Mouse (Mus musculus): ENCODE results near the gene Pparg. TPM values are rescaled to one million over a fixed set of nuclear protein-coding genes. Genes with fewer than 3 reads are reported as not detected.

Pparg gene
- polyA plus RNA-seq, 1 experiment from 2014 or later = 0.51 TPM

DNA sequence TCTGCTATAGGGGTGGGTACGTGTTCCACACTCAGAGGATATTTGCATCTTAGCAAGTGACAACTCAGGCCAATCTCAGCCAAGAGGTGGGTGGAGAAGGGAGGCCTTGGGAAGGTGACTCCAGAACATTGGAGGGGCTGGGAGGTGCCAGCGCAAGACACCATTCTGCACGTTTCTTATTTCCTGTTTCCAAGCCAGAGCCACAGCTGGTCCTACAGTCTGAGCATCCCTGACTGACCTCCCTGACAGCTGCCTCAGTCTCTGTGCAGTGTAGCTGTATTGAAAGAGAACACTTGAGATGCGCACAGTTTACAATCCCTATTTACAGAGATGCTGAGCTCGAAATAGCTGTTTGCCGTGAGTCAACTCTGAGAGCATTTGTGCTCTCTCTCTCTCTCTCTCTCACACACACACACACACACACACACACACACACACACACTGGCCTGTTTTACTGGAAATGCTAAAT is 38.8 kb upstream of the Pparg start:
- H3K36me3 ChIP-seq (replicated peaks; ENCODE audit: control insufficient read depth, insufficient read depth) = no peaks in the 10 kb centered on the region
- H3K4me3 ChIP-seq (replicated peaks; ENCODE audit: low read length) = no peak overlapping the region
- no peaks in the 10 kb centered on the region for H3K9me3 ChIP-seq (ENCODE audit: control insufficient read depth, low read length)
- H3K27me3 ChIP-seq (ENCODE audit: control insufficient read depth, insufficient read depth, low read length) = no peaks in the 10 kb centered on the region
- no peak for DNase-seq (ENCODE audit: low spot score)
- no peak overlapping the region for H3K4me2 ChIP-seq (replicated peaks)
- H3K4me1 ChIP-seq (replicated peaks; ENCODE audit: control insufficient read depth, insufficient read depth, low read length) = no peaks in the 10 kb centered on the region
- H3K27ac ChIP-seq = no peak overlapping the region
- H3K9ac ChIP-seq = no peak overlapping the region
- 74% methylated on average over 6 of the region's 6 CpGs for WGBS
- no peak for ATAC-seq (ENCODE audit: low FRiP score)

DNA sequence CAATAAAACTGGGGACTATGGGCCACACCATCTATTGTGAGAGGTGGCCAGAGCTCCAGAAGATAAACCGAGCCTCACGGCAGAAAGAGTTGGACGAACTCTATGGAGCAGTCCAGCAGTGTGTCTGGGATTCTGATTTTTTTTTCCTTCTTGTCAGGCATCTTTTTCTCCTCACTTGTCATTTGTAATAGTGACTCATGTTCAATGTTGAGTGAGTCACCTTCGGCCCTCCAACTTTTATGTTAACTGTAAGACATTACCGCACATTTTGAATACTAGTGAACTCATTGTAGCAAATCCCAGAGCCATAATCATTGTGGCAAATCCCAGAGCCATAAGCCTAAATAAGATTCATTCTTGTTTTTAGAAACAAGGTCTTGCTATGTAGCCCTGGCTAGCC is 37.8 kb upstream of the Pparg start:
- Histone ChIP-seq H3K27ac (no peak overlapping the region), H3K27me3 (ENCODE audit: control insufficient read depth, insufficient read depth, low read length) (no peaks in the 10 kb centered on the region), H3K4me3 (replicated peaks; ENCODE audit: low read length) (no peak overlapping the region), H3K9ac (no peak overlapping the region), H3K36me3 (replicated peaks; ENCODE audit: control insufficient read depth, insufficient read depth) (no peaks in the 10 kb centered on the region), H3K9me3 (ENCODE audit: control insufficient read depth, low read length) (peaks cover 4% of the 10 kb centered on the region), H3K4me1 (replicated peaks; ENCODE audit: control insufficient read depth, insufficient read depth, low read length) (no peaks in the 10 kb centered on the region), H3K4me2 (replicated peaks) (no peak overlapping the region)
- ATAC-seq (ENCODE audit: low FRiP score) = no peak
- 96% methylated on average over 5 of the region's 5 CpGs for WGBS
- DNase-seq (ENCODE audit: low spot score) = no peak

DNA sequence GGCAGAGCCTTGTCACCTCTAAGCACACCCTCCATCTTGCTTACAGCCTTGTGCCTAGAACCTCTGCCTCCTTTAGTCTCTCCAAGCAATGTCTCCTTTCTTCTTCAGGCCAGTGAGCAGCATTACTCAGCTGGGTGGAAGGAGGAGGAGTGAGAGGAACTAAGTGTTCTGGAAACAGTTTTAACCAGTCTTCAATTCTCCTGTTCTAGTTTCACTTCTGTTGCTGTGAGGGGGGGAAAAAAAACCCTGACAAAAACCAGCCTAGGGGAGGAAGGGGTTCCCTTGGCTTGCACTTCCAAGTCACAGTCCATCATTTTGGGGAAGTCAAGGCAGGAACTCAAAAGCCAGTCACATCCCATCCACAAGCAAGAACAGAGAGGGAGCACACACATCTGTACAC is 29.8 kb upstream of the Pparg start:
- Histone ChIP-seq H3K4me2 (replicated peaks) (no peak overlapping the region), H3K9ac (no peak overlapping the region), H3K4me1 (replicated peaks; ENCODE audit: control insufficient read depth, insufficient read depth, low read length) (no peaks in the 10 kb centered on the region), H3K27ac (no peak overlapping the region), H3K9me3 (ENCODE audit: control insufficient read depth, low read length) (peaks cover 4% of the 10 kb centered on the region), H3K27me3 (ENCODE audit: control insufficient read depth, insufficient read depth, low read length) (no peaks in the 10 kb centered on the region), H3K36me3 (replicated peaks; ENCODE audit: control insufficient read depth, insufficient read depth) (no peaks in the 10 kb centered on the region), H3K4me3 (replicated peaks; ENCODE audit: low read length) (no peak overlapping the region)
- DNase-seq (ENCODE audit: low spot score) (no peak), ATAC-seq (ENCODE audit: low FRiP score) (no peak)

DNA sequence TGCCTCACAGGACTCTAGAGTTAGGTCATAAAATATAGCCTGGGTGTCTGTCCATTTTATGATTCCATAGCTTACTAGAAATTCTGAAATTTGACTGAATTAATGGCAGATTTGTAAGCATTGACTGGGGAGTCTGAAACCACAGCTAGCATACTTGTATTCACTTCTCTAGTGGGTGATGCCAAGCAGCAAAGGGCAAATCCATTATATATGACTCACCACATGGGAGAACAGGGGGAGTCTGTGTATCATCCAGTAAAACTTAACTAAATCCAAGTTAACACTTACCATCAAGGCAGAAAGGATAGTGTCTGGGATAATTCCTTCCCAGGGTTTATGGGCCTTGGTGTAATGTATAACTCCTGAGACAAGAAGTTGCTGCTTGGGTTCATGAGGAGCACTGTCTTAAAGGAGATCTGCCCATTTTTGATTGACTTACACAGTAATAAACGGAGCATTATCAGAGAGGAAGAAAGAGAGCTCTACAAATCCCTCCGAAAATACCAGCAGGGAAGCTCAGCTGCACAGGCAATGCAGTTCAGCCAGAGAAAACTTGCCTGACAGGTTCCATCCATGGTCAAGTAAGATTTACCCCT is 27.6 kb upstream of the Pparg start:
- Histone ChIP-seq H3K36me3 (replicated peaks; ENCODE audit: control insufficient read depth, insufficient read depth) (no peaks in the 10 kb centered on the region), H3K4me1 (replicated peaks; ENCODE audit: control insufficient read depth, insufficient read depth, low read length) (no peaks in the 10 kb centered on the region), H3K4me3 (replicated peaks; ENCODE audit: low read length) (no peak overlapping the region), H3K27ac (no peak overlapping the region), H3K4me2 (replicated peaks) (no peak overlapping the region), H3K9me3 (ENCODE audit: control insufficient read depth, low read length) (no peaks in the 10 kb centered on the region), H3K9ac (no peak overlapping the region), H3K27me3 (ENCODE audit: control insufficient read depth, insufficient read depth, low read length) (no peaks in the 10 kb centered on the region)
- WGBS = 56% methylated on average over 2 of the region's 2 CpGs
- DNase-seq (ENCODE audit: low spot score) (no peak), ATAC-seq (ENCODE audit: low FRiP score) (no peak)

DNA sequence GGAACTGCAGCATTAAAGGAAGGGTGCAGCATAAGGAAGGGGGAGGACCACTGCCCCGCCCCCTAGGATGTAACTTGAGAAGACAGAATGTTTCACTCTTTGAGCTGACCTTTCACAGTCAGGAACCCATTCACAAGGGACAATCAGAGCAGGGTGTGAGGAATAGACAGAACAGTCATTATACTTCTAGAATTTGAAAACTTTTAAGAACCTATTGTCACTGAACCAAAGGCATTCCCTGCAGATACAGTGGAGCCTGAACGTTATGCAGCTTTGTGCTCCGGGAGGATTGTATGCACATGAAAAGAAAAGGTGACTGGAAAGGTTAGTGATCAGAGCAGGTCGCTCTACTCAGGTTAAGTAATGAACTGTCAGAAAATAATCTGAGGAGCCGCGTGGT is 25.2 kb upstream of the Pparg start:
- H3K9ac ChIP-seq = no peak overlapping the region
- H3K4me3 ChIP-seq (replicated peaks; ENCODE audit: low read length) = no peak overlapping the region
- no peaks in the 10 kb centered on the region for H3K4me1 ChIP-seq (replicated peaks; ENCODE audit: control insufficient read depth, insufficient read depth, low read length)
- no peak for DNase-seq (ENCODE audit: low spot score)
- no peak overlapping the region for H3K4me2 ChIP-seq (replicated peaks)
- H3K9me3 ChIP-seq (ENCODE audit: control insufficient read depth, low read length) = no peaks in the 10 kb centered on the region
- no peak overlapping the region for H3K27ac ChIP-seq
- H3K36me3 ChIP-seq (replicated peaks; ENCODE audit: control insufficient read depth, insufficient read depth) = no peaks in the 10 kb centered on the region
- no peaks in the 10 kb centered on the region for H3K27me3 ChIP-seq (ENCODE audit: control insufficient read depth, insufficient read depth, low read length)
- WGBS = 33% methylated on average over 6 of the region's 6 CpGs
- ATAC-seq (ENCODE audit: low FRiP score) = no peak

DNA sequence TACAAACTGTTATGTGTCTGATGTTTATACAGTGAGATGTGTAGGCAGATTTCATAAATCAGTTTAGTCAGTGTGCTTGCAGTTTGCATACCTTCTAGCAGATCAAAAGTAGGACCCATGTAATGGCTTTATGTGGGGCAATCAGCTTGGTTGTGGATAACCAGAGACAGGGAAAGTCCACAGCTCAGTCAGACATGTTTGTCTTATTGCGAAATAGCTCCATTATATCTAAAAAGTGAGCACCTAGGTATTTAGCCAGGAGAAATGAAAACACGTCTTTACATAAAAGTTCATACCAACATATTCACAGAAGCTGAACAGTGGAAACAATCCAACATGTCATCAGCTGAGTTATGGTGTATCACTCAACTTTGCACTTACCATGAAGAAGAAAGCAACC is 20.7 kb upstream of the Pparg start:
- WGBS = 97% methylated on average over 2 of the region's 2 CpGs

DNA sequence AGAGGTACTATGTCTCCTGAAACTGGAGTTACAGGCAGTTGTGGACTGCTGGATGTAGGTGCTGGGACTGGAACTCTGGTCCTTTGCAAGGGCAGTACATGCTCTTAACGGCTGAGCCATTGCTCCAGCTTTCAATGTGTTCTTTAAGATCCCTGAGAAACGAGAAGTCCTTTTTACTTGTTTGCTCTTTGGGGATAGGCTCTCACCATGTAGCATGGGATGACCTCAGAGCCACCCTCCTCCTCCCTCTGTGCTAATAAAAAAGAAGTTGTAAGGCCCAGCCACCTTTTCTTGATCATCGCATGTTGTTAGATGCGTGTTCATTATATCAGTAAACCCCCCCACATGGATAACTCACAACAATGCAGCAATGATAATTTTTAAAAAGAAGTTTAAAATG is 17.7 kb upstream of the Pparg start:
- no peak for ATAC-seq (ENCODE audit: low FRiP score)
- no peak overlapping the region for H3K4me3 ChIP-seq (replicated peaks; ENCODE audit: low read length)
- no peak overlapping the region for H3K9ac ChIP-seq
- DNase-seq (ENCODE audit: low spot score) = no peak
- no peaks in the 10 kb centered on the region for H3K4me1 ChIP-seq (replicated peaks; ENCODE audit: control insufficient read depth, insufficient read depth, low read length)
- no peaks in the 10 kb centered on the region for H3K27me3 ChIP-seq (ENCODE audit: control insufficient read depth, insufficient read depth, low read length)
- WGBS = 77% methylated on average over 4 of the region's 4 CpGs
- H3K4me2 ChIP-seq (replicated peaks) = no peak overlapping the region
- H3K36me3 ChIP-seq (replicated peaks; ENCODE audit: control insufficient read depth, insufficient read depth) = no peaks in the 10 kb centered on the region
- H3K9me3 ChIP-seq (ENCODE audit: control insufficient read depth, low read length) = no peaks in the 10 kb centered on the region
- no peak overlapping the region for H3K27ac ChIP-seq

More for the DNA sequence above, 20.7 kb upstream of the Pparg start:
- Histone ChIP-seq H3K27me3 (ENCODE audit: control insufficient read depth, insufficient read depth, low read length) (no peaks in the 10 kb centered on the region), H3K4me2 (replicated peaks) (no peak overlapping the region), H3K27ac (no peak overlapping the region), H3K4me3 (replicated peaks; ENCODE audit: low read length) (no peak overlapping the region), H3K4me1 (replicated peaks; ENCODE audit: control insufficient read depth, insufficient read depth, low read length) (no peaks in the 10 kb centered on the region), H3K9me3 (ENCODE audit: control insufficient read depth, low read length) (no peaks in the 10 kb centered on the region), H3K9ac (no peak overlapping the region), H3K36me3 (replicated peaks; ENCODE audit: control insufficient read depth, insufficient read depth) (no peaks in the 10 kb centered on the region)
- no peak for DNase-seq (ENCODE audit: low spot score)
- ATAC-seq (ENCODE audit: low FRiP score) = no peak

DNA sequence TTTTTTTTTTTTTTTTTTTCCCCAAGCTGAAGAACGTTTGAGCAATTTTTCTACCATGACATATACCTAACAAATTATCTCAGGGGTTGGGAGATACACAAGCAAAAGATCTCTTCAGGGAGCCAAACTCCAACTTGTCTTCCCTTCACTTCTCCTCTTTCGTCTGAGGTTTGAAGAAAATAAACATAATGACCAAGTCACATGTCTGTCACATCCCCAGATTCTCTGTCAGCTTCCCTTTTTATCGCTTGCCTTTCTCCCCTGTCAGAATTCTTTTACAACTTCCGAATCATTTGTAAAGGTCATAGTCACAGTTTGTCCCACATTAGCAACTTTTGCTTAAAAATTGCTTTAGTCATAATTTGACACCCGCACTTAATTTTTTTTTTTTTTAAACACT is 17.2 kb upstream of the Pparg start:
- no peak for ATAC-seq (ENCODE audit: low FRiP score)
- no peak overlapping the region for H3K4me3 ChIP-seq (replicated peaks; ENCODE audit: low read length)
- no peak for DNase-seq (ENCODE audit: low spot score)

DNA sequence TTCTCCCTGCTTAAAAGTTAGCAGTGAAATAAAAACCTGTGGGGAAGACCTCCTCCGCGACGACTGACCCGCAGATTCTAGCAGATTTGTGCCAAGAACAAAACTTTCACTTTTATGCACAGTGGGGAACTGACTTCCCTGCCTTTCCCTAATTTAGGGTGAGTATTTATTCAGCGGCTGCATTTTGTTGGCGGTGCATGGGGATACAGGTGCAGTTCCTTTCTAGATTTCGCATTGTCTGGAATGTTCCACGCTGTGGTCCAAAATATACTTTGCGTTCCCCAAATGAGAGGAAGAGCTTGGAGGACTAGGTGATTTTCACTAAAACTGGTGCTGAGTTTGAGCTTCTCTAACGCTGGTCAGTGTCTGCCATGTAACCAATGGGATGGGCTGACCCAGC is 16.6 kb upstream of the Pparg start:
- no peak overlapping the region for H3K4me3 ChIP-seq (replicated peaks; ENCODE audit: low read length)
- H3K27ac ChIP-seq = no peak overlapping the region
- no peaks in the 10 kb centered on the region for H3K9me3 ChIP-seq (ENCODE audit: control insufficient read depth, low read length)
- H3K4me1 ChIP-seq (replicated peaks; ENCODE audit: control insufficient read depth, insufficient read depth, low read length) = no peaks in the 10 kb centered on the region
- H3K4me2 ChIP-seq (replicated peaks) = no peak overlapping the region
- 38% methylated on average over 10 of the region's 10 CpGs for whole genome bisulfite sequencing
- no peak overlapping the region for H3K9ac ChIP-seq
- H3K36me3 ChIP-seq (replicated peaks; ENCODE audit: control insufficient read depth, insufficient read depth) = no peaks in the 10 kb centered on the region
- ATAC-seq (ENCODE audit: low FRiP score) (no peak), DNase-seq (ENCODE audit: low spot score) (no peak)
- H3K27me3 ChIP-seq (ENCODE audit: control insufficient read depth, insufficient read depth, low read length) = no peaks in the 10 kb centered on the region

More for the DNA sequence above, 17.2 kb upstream of the Pparg start:
- no peak overlapping the region for H3K27ac ChIP-seq
- H3K9me3 ChIP-seq (ENCODE audit: control insufficient read depth, low read length) = no peaks in the 10 kb centered on the region
- no peaks in the 10 kb centered on the region for H3K27me3 ChIP-seq (ENCODE audit: control insufficient read depth, insufficient read depth, low read length)
- 53% methylated on average over 5 of the region's 5 CpGs for WGBS
- no peaks in the 10 kb centered on the region for H3K4me1 ChIP-seq (replicated peaks; ENCODE audit: control insufficient read depth, insufficient read depth, low read length)
- no peak overlapping the region for H3K4me2 ChIP-seq (replicated peaks)
- no peak overlapping the region for H3K9ac ChIP-seq
- H3K36me3 ChIP-seq (replicated peaks; ENCODE audit: control insufficient read depth, insufficient read depth) = no peaks in the 10 kb centered on the region

DNA sequence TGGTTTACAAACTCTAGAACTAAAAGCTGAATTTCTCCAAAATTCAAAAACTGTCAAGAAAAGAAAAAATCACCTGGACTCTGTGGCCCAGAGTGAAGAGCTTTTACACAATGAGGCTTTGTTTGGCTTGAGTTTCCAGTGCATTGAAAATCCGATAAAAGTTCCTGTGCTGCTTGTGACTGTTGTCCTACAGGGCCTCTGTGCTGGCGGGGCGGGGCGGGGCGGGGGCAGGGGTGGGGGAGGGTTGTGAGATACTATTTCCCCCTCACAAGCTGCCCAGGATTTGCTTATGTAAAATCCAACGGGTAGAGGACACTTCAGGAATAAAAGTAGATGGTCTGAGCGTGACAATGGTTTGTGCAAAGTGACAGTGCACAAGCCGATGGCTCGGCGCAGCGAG is 16.2 kb upstream of the Pparg start:
- Histone ChIP-seq H3K9ac (no peak overlapping the region), H3K27me3 (ENCODE audit: control insufficient read depth, insufficient read depth, low read length) (no peaks in the 10 kb centered on the region), H3K4me2 (replicated peaks) (no peak overlapping the region), H3K9me3 (ENCODE audit: control insufficient read depth, low read length) (no peaks in the 10 kb centered on the region), H3K4me3 (replicated peaks; ENCODE audit: low read length) (no peak overlapping the region), H3K36me3 (replicated peaks; ENCODE audit: control insufficient read depth, insufficient read depth) (no peaks in the 10 kb centered on the region), H3K4me1 (replicated peaks; ENCODE audit: control insufficient read depth, insufficient read depth, low read length) (no peaks in the 10 kb centered on the region), H3K27ac (no peak overlapping the region)
- ATAC-seq (ENCODE audit: low FRiP score) = no peak
- 31% methylated on average over 11 of the region's 11 CpGs for WGBS
- no peak for DNase-seq (ENCODE audit: low spot score)
